Mouse (Mus musculus): ENCODE measurements around the gene Irgm1. TPM values are rescaled to one million over a fixed set of nuclear protein-coding genes. Genes with fewer than 3 reads are reported as not detected.
"Not testable (repeated sequence)": the region's sequence is repeated elsewhere in the genome, so short reads cannot be mapped to it uniquely, and the experiment has no call there.

Irgm1 gene
- polyA plus RNA-seq (2017; shearing (Covaris generic)), result 100 to 1,000 TPM; 172 to 210 (median 188) TPM

- ATAC-seq, result peak; percentile 75
Observed at GRCm38 (mm10) chr11:48871201-48871772, at the start of gene Irgm1. Gene Irgm1, minus strand, starts transcription at chr11:48871683.

GRCm38 (mm10) chr11:48918380-48918779 is 46.9 kb upstream of the Irgm1 start:
- no peak for ATAC-seq

GRCm38 (mm10) chr11:48913611-48914010 is 42.1 kb upstream of the Irgm1 start:
- no peak for ATAC-seq

GRCm38 (mm10) chr11:48908459-48908858 is 37.0 kb upstream of the Irgm1 start:
- ATAC-seq, result no peak

- no peak for ATAC-seq
Observed at GRCm38 (mm10) chr11:48902021-48902420, 30.5 kb upstream of the Irgm1 start, which contains the start of gene Gm5431. Gene Gm5431, minus strand, starts transcription at chr11:48902214.

GRCm38 (mm10) chr11:48901567-48901930 is 30.1 kb upstream of the Irgm1 start:
- not testable (repeated sequence) for ATAC-seq

- ATAC-seq, result not testable (repeated sequence)
Observed at GRCm38 (mm10) chr11:48900654-48901566, 29.4 kb upstream of the Irgm1 start.

GRCm38 (mm10) chr11:48898812-48899431 is 27.4 kb upstream of the Irgm1 start:
- ATAC-seq, result no peak

- no peak for ATAC-seq
Observed at GRCm38 (mm10) chr11:48876680-48877079, 5.2 kb upstream of the Irgm1 start.

- ATAC-seq, result not testable (repeated sequence)
Observed at GRCm38 (mm10) chr11:48875343-48875837, 3.9 kb upstream of the Irgm1 start.

GRCm38 (mm10) chr11:48874465-48874864 is 3.0 kb upstream of the Irgm1 start:
- ATAC-seq, result peak; percentile 63

GRCm38 (mm10) chr11:48873591-48874290 is 2.3 kb upstream of the Irgm1 start:
- no peak for ATAC-seq

- ATAC-seq, result no peak
Observed at GRCm38 (mm10) chr11:48872695-48873300, 1.3 kb upstream of the Irgm1 start.

- ATAC-seq, result no peak
Observed at GRCm38 (mm10) chr11:48871817-48872541, 496 bp upstream of the Irgm1 start.

GRCm38 (mm10) chr11:48870781-48871180 is 702 bp downstream of the Irgm1 start:
- no peak for ATAC-seq

- ATAC-seq, result no peak
Observed at GRCm38 (mm10) chr11:48869380-48870110, 1.9 kb downstream of the Irgm1 start.

GRCm38 (mm10) chr11:48866481-48866880 is 5.0 kb downstream of the Irgm1 start:
- no peak for ATAC-seq

GRCm38 (mm10) chr11:48863808-48864207 is 7.7 kb downstream of the Irgm1 start:
- ATAC-seq, result no peak

- ATAC-seq, result no peak
Observed at GRCm38 (mm10) chr11:48862784-48863319, 8.6 kb downstream of the Irgm1 start.

GRCm38 (mm10) chr11:48859014-48859413 is 12.5 kb downstream of the Irgm1 start:
- ATAC-seq, result no peak
